Mouse (Mus musculus) adrenal gland, adult 2 months (tissue): ENCODE data around the gene Siglece. TPM values are rescaled to one million over a fixed set of nuclear protein-coding genes. Genes with fewer than 3 reads are reported as not detected.
"Not testable (repeated sequence)": the region's sequence is repeated elsewhere in the genome, so short reads cannot be mapped to it uniquely, and the experiment has no call there.

Experiments
- DNase-seq: peaks from one replicate; pipeline ENCODE4 v3.0.0; 2021
- long read RNA-seq: library from polyadenylated mRNA; stranded (forward); transcript quantifications from one replicate; pipeline ENCODE4 v2.0.0, GENCODE M21; 2021
- polyA plus RNA-seq: library from polyadenylated mRNA; depleted of rRNA; stranded (reverse); fragments of >200 nt; gene quantifications from 2 replicates; pipeline ENCODE4 v1.2.3, GENCODE M21; 2012; rRNA removed
- total RNA-seq, 2 experiments: library from RNA; stranded (reverse); gene quantifications; 2 replicates each; pipeline ENCODE4 v1.2.3; 2021

Gene Siglece
- 1 to 10 TPM; 3.5 to 5.0 TPM for total RNA-seq
- polyA plus RNA-seq, result 3.6 and 5.3 TPM in 2 replicates
- long read RNA-seq, partial matches to known transcripts, result 0 of 6 reads
- long read RNA-seq, other reads (novel, unspliced or antisense), result 2 of 6 reads

DNA sequence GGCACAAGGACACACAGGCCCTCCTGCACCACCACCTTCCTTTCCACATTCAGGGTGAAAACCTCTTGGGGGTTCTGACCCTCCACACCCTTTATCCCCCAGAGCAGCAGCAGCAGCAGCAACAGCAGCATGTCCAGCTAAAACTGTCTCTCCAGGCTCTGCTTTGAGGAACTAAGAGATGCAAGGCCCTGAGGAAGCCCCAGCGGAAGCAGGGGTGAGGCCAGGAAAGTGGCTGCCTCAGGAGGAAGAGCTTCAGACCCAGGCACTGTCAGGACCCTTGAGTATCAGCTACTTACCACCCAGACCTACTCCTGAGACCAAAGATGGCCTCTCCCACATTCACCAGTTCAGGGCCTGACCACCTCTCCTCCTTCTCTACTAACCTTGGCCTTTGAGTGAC lies at the start of gene Siglece:
Gene Siglece (minus strand): TSS at position 160 of the 400 bp plus-strand sequence.
- no peak for DNase-seq

DNA sequence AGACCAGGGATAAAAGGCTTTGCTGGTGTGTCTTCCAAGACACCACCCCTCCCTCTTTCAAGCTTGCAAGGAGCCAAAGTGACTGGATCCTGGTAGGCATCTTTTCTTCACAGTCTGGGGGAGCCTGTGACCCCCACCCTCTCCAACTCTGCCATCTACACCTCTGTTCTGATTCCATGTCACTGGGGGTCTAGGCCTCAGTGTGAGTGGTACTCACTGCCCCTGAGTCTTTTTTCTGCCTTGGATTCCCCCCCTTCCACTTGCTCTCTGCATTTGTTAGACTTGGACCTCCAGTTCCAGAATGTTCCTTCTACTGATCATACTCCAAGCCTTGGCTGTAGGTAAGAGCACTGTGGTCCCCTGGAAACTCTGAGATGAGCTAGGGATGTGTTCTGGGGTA lies 30.2 kb upstream of the Siglece start, which contains the start of gene Klk14:
Gene Klk14 (plus strand): TSS at position 301 of the 400 bp plus-strand sequence.
- no peak for DNase-seq

DNA sequence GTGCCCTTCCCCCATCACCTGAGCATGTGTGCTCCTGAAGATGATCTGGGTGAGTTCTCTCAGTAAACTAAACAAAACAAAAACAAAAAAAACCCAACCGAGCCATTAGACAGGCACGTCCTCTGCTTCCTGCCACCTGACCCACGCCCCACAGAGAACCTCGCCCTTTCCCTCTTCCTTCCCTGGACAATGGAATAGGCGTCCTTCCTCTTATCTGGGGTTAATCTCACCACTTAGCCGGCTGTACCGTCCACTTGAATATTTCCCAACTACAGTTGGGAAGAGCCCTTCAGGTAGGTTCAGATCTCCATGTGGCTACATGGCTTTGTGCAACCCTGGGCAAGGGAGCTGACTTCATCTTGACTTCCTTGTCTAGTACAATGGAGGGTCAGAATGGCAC lies 25.1 kb upstream of the Siglece start:
- DNase-seq, result no peak

DNA sequence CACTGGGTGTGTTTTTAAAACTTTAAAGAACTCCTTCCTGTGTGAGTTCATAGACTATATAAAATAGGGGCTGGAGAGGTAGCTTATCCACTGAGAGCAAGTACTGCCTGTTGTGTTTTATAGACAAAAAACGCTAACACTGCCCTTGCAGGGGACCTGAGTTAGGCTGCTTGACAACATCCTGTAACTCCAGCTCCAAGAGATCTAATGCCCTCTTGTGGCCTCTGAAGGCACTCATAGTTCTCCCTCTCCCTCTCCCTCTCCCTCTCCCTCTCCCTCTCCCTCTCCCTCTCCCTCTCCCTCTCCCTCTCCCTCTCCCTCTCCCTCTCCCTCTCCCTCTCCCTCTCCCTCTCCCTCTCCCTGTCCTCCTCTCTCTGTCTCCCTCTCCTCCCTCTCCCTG lies 22.6 kb upstream of the Siglece start:
- not testable (repeated sequence) for DNase-seq

DNA sequence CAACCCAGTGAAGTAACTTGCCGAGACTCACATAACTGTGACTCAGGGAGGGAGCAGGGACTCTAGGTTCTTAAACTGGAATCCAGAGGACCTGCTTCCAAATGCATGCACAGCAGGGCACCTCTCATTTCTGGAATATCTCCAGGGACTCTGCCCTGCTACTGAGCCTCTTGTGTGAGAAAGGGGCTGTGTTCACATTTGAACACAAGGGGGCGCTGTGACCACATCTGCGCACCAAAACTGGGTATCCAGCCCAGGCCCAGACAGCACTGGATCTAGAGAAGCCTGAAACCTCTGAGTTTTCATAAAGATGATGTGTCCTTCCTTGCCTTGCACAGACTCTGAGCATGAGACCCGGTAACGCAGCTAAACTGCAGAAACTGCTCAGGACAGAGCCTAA lies 21.0 kb upstream of the Siglece start:
- peak; percentile 55 for DNase-seq

DNA sequence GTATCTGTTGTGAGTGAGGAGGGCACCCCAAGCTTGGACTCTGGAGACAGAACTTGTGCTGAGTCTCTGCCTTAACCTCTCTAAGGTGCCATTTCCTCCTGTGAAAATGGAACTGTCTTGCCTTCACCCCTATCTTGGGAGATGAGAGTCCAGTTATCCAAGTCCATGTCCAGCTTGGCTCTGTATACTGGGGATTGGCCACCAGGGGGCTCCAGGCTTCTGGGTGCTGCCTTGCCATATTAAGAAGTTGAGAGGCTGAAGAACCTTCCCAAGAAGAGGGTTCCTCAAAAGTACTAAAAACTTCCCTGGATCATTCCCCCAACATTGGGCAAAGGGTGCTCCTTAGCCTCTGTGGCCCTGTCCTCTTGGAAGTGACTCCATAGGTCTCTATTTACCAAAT lies 18.6 kb upstream of the Siglece start:
- DNase-seq, result peak; percentile 56

DNA sequence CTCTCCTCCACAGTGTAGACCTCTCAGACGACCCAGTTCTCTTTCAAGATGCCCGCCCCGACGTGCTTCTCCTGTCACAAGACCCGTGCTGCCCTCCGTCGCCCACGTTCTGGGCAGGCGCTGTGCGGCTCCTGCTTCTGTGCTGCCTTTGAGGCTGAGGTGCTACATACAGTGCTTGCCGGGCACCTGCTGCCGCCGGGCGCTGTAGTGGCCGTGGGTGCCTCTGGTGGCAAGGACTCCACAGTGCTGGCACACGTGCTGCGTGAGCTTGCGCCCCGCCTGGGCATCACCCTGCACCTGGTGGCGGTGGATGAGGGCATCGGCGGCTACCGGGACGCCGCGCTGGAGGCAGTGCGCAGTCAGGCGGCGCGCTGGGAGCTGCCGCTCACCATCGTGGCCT lies 15.1 kb upstream of the Siglece start:
- no peak for DNase-seq

DNA sequence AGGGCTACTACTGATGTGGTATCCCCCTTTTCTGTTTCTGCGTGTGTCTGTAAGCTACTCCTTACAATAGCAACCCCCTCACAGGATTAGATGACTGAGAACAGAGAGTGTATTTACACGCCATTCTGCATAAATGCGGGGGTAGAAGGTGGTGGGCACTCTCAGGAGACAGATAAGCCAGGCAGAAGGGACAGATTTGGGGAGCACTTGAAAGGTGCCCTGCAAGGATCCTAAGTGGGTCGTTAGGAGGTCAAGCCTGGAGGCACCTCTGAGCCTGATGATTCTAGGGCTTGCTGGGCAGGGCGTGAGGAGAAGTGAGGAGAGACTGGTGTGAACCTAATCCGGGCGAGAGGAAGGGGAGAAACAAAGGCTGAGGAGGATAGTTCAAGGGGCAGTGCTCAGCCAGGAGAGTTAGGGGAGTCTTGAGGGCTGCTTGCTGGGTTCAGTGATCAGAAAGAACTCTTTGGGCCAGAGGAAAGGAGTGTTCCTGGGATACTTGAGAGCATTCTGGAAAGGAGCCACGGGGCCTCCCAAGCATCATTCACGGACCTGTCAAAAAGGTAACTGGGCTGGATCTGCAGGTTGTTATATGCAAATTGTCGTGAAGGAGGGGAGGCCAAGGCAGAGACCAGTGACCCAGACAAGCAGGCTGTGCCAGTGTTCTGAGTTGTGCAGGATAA lies 12.8 kb upstream of the Siglece start:
- no peak for DNase-seq

DNA sequence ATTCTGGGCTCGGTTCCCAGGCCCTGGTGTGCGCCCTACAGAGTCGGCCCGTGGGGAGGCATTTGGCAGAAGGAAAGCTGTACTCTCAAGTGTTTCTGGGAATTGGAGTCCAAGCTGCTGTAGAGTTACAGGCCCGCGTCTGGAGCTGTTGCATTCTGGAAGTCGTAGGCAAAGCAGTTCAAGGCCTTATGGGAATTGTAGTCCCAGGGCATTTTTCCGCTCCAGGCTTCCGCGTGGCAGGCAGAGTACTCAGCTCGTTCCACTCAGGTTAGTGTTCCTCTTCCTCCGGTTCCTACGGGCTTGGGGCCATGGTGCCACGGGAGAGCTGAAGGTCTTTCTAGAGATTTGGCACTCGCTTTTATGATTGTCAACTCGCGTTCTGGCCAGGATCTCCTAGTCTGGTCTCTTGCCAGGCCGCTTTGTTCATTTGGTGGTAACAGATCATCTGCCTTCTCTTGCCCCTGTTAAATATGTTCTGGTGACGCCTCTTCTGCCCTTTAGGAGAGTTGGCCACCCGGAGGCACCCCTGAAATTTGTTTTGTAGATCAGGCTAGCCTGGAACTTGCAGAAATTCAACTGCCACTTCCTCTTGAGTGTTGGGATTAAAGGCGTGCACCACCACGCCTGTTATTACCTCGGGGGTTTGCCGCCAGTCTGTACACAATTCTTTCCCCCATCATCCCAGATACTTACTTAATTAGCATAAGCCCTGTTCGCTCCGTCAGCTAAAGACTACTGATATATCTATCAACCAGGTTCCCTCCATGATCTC lies 12.0 kb upstream of the Siglece start, which contains the start of gene Ctu1:
Gene Ctu1 (plus strand): TSS at position 208 of the 772 bp plus-strand sequence.
- DNase-seq, result peak; percentile 94

DNA sequence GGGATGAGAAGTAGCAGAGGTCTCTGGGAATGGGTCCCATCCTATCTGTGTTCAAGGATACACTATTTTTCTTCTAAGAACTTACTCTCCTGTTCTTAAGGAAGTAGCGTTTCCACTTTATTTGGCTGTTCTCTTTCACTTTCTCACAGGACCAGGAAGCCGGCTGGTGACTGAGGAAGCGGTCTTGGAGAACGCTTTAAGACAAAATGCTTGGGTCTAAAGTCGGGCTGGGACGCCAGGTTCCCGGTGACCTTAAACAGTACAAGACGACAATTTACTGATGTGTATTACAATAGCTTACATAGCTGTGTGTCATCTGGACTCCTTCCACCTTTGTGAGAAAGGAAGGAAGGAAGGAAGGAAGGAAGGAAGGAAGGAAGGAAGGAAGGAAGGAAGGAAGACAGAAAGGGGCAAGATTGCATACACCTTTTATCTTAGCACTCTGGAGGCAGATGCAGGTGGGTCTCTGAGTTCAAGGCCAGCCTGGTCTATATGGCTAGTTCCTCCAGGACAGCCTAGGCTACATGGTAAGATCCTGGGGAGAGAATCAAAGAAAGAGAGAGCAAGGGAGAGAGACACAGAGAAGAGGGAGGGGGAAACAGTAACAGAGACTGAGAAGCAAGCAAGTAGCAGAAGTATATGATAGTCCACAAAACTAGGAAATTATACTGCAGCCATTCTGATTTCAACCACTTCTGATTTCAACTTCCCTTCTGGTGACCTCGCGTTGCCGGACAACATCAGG lies 11.3 kb upstream of the Siglece start:
- no peak for DNase-seq

DNA sequence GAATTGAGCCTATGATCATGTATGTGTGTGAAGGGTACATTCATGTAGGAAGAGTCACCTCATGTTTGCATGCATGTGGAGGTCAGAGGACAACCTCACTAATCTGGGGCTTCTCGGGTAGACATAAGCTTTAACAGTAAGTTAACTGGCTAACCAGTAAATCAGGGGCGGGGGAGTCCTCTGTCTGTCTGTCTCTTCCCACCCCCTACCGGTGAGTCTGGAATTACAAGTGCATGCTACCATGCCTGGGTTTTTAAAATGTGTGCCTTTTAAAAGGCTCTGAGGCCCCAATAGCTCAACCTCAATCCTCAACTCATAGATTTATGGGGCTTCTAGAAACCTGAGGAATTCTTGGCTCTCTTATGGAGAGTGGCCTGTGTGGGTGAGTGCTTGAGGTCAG lies 8.6 kb upstream of the Siglece start:
- no peak for DNase-seq

DNA sequence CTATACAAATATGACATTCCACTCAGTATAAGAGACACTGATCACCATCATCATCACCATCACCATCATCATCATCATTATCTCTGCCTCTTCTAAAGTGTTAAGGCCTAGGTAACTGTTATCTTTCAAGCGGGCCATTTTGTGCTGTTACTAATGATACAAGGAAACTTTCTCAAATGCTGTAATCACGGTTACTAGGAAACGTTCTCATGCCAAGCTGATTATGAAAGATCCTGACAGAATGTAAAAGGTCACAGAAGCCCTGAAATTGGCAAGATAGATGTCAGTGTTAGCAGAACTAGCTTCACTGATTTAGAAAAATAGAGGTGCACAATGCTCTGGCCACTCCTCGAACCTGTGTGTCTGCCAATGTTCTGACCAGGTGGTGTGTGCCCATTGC lies 7.3 kb upstream of the Siglece start:
- not testable (repeated sequence) for DNase-seq

DNA sequence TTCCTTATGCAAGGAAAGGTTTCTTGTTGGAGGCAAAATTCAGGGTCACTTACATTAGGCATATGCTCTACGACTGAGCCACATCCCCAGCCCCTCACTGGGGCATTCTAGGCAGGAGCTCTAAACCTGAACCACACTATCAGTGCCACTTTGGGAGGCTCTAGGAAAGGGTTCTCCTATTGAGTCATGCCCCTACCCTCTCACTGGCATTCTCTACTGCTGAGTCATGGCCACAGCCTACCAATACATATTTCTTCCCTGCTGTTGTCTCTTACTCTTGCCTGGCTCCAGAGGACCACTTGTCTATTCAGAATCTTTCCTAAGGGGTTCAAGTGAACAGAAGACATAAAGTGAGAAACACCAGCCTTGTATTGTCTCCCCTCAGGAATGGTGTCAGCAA lies 2.8 kb upstream of the Siglece start:
- DNase-seq, result peak; percentile 71

DNA sequence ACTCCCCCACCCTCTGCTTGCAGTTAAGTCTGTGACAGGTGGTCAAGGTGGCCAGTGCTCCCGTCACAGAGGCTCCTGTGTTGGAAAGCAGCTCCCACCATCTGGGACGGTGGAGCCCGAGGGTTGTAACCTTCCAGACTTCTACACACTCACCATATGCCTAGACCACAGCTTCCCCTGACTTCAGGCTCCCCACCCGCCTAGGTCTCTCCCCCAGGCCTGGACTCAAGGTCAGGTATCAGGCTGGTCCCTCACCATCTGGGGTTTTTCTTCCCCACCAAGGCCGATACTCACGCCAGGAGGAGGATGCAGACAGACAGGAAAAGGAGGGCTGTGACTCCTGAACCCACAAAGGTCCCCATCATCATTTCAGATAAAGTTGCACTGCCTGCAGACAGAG lies 3.7 kb downstream of the Siglece start:
- no peak for DNase-seq

DNA sequence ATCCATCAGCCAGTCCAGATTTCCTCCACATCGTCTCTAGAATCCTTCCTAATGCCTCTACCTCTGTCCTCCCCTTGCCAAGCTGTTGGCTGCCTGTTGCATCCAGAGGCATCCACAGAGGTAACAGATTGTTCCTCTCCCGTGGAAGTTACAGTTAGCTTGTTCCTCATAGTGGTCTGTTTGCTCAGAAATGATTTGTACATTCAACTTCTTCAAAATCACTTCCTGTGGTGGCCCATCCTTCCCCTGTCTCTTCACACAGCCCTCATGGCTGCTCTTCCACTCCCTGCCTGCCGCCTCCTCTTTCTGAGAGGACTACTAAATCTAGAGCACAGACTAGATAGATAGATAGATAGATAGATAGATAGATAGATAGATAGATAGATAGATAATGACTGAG lies 5.4 kb downstream of the Siglece start:
- DNase-seq, result no peak

DNA sequence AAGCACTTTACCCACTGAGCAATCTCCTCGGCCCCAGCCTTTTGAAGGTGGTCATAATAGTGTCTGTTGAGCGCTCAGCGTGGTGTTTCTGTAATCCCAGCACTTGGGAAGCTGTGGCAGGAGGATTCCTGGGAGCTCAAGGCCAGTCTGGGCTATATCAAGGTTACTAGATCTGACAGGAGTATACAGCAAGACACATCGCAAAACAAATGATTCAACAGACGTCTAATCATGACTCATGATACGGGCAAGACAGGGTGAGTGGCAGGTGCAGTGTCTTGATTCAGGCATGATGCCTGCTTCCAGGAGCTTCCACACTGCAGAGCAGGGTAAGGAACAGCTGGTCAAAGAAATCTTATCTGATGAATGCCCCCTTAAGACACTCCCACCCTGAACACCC lies 7.3 kb downstream of the Siglece start:
- DNase-seq, result peak; percentile 52

DNA sequence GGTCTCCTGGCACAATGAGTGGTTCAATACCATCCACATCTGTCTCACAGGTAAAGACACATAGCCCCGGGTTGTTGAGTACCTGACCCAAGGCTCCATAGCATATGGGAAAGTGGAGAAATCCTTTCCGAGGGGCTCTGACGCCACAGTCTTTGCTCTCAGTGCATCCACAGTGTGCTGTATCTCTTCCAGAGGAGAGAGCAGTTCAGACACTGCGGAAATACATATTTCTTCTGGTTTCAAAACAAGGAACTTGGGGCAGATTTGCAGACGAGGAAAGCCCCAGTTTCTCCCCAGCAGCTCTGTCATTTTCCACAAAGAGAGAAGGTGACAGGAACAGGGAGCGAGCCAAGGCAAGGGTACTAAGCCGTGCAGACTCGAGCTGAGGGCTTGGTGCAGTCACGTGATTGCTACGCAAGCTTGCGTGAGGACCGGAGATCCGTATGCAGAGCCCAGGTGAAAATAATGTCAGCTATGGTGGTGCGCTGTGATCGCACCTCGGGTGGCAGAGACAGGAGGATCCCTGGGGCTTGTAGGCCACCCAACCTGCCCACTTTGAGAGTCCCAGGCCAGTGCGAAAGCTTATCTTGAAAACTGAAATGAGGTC lies 16.8 kb downstream of the Siglece start:
- no peak for DNase-seq

DNA sequence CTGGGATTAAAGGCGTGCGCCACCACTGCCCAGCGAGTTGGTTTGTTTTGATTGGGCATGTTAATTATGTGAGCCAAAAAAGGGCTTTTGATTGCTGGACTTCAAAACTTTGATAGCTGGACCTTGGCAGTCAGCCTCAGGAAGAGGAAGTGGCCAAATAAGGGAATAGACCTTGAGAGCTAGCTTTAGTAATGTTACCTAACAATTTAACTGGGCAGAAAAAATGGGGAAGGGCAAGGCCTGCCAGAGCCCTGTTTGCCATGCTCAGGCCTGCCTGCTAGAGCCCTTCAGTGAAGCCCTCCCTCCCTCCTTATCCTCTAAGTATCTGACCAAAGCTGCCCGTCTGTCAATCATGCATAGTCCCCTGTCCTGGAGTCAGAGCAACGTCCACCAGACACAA lies 17.4 kb downstream of the Siglece start:
- DNase-seq, result peak; percentile 80

DNA sequence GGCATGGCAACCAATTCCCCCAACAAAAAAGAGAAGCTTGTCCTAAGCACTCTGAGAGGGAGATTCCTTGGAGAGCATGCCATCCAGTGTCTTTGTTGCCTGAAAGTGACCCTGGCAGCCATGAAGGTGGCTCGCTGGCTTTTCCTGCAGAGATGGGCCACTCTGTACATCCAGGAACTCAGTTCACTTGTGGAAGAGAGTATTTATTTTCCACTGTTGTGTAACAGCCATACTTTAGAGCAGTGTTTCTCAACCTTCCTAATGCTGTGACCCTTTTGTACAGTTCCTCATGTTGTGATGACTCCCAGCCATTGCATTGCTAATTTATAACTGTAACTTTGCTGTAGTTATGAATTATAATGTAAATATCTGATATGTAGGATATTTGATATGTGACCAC lies 22.8 kb downstream of the Siglece start:
- DNase-seq, result no peak

DNA sequence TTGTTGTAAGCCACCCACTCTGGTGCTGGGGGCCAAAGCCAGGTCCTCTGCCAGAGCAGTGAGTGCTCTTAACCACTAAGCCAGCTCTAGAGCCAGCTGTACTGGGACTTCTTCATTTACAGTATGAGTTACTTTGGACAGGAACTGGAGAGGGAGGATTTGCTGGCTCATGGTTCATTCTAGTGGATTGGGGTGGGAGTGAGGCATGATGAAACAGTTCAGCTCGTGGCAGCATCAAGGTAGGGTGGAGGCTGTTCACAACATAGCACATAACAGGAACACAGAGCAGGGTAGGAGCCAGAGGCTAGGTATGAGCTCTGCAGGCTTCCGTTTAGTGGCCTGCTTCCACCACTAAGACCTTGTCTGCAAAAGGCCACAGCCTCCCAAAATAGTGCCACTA lies 23.8 kb downstream of the Siglece start:
- no peak for DNase-seq

DNA sequence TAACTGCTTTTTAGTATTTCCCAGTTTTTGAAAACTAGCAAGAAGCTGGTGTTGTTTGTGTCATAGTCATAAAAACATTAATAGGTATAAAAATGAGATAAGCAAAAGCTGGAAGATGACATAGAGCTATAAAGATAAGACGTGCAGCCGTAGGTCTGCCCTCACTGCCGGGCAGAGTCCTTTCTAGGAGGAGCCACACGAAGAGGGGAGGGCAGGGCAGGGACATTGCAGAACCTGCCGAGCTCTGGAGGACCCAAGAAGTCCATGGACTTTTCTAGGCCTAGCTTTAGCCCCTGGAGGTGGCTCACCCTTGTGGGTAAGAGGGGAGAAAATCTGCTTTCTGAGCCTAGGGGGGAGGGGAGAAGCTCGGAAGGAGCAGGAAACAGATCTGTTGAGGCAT lies 25.5 kb downstream of the Siglece start, which contains the start of gene Ceacam18:
Gene Ceacam18 (plus strand): TSS at position 208 of the 400 bp plus-strand sequence.
- DNase-seq, result no peak

DNA sequence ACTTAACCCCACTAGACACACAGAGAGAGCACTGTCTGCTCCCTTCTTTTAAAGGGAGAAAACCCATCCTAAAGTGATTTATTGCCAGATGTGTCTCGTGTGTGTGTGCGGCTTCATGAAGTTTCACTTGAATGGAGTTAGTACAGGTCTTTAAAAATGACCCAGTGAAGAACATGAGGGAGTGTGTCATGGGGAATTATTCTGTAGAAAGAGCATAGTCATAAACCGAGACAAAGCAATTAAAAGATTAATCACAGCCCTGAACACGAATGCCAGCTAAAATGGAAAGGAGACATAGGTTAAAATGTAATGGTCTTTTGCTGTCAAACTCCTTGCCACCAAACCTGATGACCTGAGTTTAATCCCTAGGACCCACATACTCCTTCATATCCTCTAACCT lies 26.0 kb downstream of the Siglece start:
- no peak for DNase-seq
